Mouse (Mus musculus): ENCODE data around the gene Ckap5. TPM values are rescaled to one million over a fixed set of nuclear protein-coding genes. Genes with fewer than 3 reads are reported as not detected.
"Not testable (repeated sequence)": the region's sequence is repeated elsewhere in the genome, so short reads cannot be mapped to it uniquely, and the experiment has no call there.

Ckap5 gene
- total and polyA plus RNA-seq, 2 experiments from 2014 or later, result 103 to 142 TPM

DNA sequence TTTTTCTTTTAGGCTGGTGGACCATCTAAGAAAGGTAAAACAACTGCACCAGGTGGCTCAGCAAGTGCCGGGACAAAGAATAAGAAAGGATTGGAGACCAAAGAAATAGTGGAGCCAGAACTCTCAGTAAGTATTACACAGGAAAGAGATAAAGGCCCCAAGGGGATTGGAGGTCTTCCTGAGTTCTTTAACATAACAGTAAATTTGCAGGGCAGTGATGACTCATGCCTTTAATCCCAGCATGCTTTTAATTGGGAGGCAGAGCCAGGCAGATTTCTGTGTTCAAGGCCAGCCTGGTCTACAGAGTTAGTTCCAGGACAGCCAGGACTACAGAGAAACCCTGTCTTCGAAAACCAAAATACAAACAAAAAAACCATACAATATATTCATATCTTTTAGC lies 41.6 kb downstream of the Ckap5 start:
- no peak for ATAC-seq
- TF ChIP-seq CTCF (IDR thresholded peaks at IDR 0.05; ENCODE audit: low read depth), result no peak

DNA sequence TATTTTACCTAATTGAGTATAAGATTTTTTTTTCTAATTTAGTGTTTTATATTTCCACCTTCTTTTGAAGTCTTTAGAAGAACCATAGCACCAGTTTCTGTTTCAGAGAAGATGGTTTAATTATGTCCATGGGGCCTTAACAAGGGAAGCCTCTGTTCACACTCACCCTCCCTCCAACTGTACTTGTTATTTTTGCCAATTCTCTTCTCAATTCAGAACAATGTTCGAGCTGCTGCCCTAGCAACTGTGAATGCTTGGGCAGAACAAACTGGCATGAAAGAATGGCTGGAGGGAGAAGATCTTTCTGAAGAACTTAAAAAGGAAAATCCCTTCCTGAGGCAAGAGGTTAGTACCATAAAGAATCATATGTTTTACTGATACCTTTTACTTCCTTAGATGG lies 54.3 kb downstream of the Ckap5 start:
- H3K36me3 ChIP-seq (ENCODE audit: insufficient read depth), result peaks cover 51% of the 10 kb centered on the region
- DNase-seq, result peak; percentile 38

More for the DNA sequence above, 41.6 kb downstream of the Ckap5 start:
- Histone ChIP-seq H3K27me3 (ENCODE audit: insufficient read depth, low read length) (no peaks in the 10 kb centered on the region), H3K4me1 (ENCODE audit: insufficient read depth) (no peaks in the 10 kb centered on the region), H3K27ac (ENCODE audit: low read depth, low read length) (no peak overlapping the region), H3K9ac (no peak overlapping the region), H3K4me2 (ENCODE audit: low read depth) (no peak overlapping the region), H3K4me3 (ENCODE audit: low read depth, low read length) (no peak overlapping the region), H3K9me3 (ENCODE audit: low read length) (no peaks in the 10 kb centered on the region), H3K36me3 (ENCODE audit: insufficient read depth) (peaks cover 70% of the 10 kb centered on the region)
- no peak for DNase-seq
- WGBS, result 93% methylated on average over 2 of the region's 2 CpGs

DNA sequence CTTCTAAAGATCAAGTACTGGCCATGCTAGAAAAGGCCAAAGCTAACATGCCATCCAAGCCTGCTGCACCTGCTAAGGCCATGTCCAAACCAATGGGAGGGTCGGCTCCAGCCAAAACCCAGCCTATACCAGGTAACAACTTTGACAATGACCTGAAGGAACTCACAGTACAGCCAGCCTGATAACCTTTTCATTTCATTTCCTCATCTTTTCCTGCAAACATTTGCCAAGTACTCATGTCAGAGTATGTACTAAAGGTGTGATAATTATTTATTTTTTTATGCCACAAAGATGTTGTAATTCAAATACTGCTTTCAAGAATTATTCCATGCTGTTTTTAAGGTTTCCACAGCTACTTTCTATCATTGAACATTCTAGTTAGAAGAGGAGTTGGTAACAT lies 59.7 kb downstream of the Ckap5 start:
- no peak overlapping the region for H3K27ac ChIP-seq (ENCODE audit: low read depth, low read length)
- no peak overlapping the region for H3K9ac ChIP-seq
- H3K9me3 ChIP-seq (ENCODE audit: low read length), result no peaks in the 10 kb centered on the region
- peaks cover 42% of the 10 kb centered on the region for H3K36me3 ChIP-seq (ENCODE audit: insufficient read depth)
- ATAC-seq (no peak), DNase-seq (no peak)
- no peak for TF ChIP-seq CTCF (IDR thresholded peaks at IDR 0.05; ENCODE audit: low read depth)
- no peaks in the 10 kb centered on the region for H3K4me1 ChIP-seq (ENCODE audit: insufficient read depth)
- WGBS, result 91% methylated on average over 1 of the region's 1 CpGs
- H3K4me3 ChIP-seq (ENCODE audit: low read depth, low read length), result no peak overlapping the region
- H3K4me2 ChIP-seq (ENCODE audit: low read depth), result no peak overlapping the region
- H3K27me3 ChIP-seq (ENCODE audit: insufficient read depth, low read length), result no peaks in the 10 kb centered on the region

More for the DNA sequence above, 54.3 kb downstream of the Ckap5 start:
- no peaks in the 10 kb centered on the region for H3K27me3 ChIP-seq (ENCODE audit: insufficient read depth, low read length)
- ATAC-seq, result peak; percentile 74; the same call in 1 of the 2 replicates
- H3K27ac ChIP-seq (ENCODE audit: low read depth, low read length), result peak overlapping the region; percentile 48; the same call in 1 of the 2 replicates
- no peak overlapping the region for H3K4me3 ChIP-seq (ENCODE audit: low read depth, low read length)
- H3K9me3 ChIP-seq (ENCODE audit: low read length), result no peaks in the 10 kb centered on the region
- no peaks in the 10 kb centered on the region for H3K4me1 ChIP-seq (ENCODE audit: insufficient read depth)
- TF ChIP-seq CTCF (IDR thresholded peaks at IDR 0.05; ENCODE audit: low read depth), result no peak
- H3K4me2 ChIP-seq (ENCODE audit: low read depth), result no peak overlapping the region
- whole genome bisulfite sequencing, result 33% methylated on average over 1 of the region's 1 CpGs
- 0 out of 2 replicates have a peak overlapping the region, but pooled peaks have one; percentile 7 for H3K9ac ChIP-seq

DNA sequence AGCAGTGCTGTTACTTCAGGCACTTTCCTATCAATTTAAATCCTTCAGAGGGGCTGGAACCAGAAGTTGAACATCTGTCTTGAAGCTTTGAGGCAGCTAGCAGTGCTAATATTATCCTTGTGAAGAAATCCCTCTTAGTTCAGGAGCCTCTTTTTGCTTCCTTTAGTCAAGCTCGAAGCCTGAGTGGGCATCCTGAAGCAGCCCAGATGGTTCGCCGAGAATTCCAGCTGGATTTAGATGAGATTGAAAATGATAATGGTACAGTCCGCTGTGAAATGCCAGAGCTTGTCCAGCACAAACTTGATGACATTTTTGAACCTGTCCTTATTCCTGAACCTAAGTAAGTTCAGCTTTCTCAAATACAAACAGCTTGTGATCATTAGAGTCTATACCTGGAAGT lies 73.9 kb downstream of the Ckap5 start:
- Histone ChIP-seq H3K4me3 (ENCODE audit: low read depth, low read length) (no peak overlapping the region), H3K27ac (ENCODE audit: low read depth, low read length) (no peak overlapping the region), H3K27me3 (ENCODE audit: insufficient read depth, low read length) (no peaks in the 10 kb centered on the region), H3K4me2 (ENCODE audit: low read depth) (no peak overlapping the region), H3K36me3 (ENCODE audit: insufficient read depth) (peaks cover 70% of the 10 kb centered on the region), H3K9ac (no peak overlapping the region), H3K4me1 (ENCODE audit: insufficient read depth) (no peaks in the 10 kb centered on the region), H3K9me3 (ENCODE audit: low read length) (no peaks in the 10 kb centered on the region)
- TF ChIP-seq CTCF (IDR thresholded peaks at IDR 0.05; ENCODE audit: low read depth), result no peak
- DNase-seq, result no peak
- WGBS, result 94% methylated on average over 4 of the region's 4 CpGs
- no peak for ATAC-seq

- DNase-seq, result no peak
- ATAC-seq, result no peak
- H3K4me1 ChIP-seq (ENCODE audit: insufficient read depth), result no peaks in the 10 kb centered on the region
Observed at GRCm38 (mm10) chr2:91602389-91602788, 75.8 kb downstream of the Ckap5 start.

GRCm38 (mm10) chr2:91609370-91609769 lies 82.8 kb downstream of the Ckap5 start:
- not testable (repeated sequence) for ATAC-seq, DNase-seq
- peaks cover 39% of the 10 kb centered on the region for H3K36me3 ChIP-seq (ENCODE audit: insufficient read depth)

More at GRCm38 (mm10) chr2:91602389-91602788, 75.8 kb downstream of the Ckap5 start:
- Histone ChIP-seq H3K4me2 (ENCODE audit: low read depth) (no peak overlapping the region), H3K36me3 (ENCODE audit: insufficient read depth) (peaks cover 69% of the 10 kb centered on the region), H3K27ac (ENCODE audit: low read depth, low read length) (no peak overlapping the region), H3K9ac (no peak overlapping the region), H3K9me3 (ENCODE audit: low read length) (no peaks in the 10 kb centered on the region), H3K4me3 (ENCODE audit: low read depth, low read length) (no peak overlapping the region), H3K27me3 (ENCODE audit: insufficient read depth, low read length) (no peaks in the 10 kb centered on the region)
- peak; percentile 35 for TF ChIP-seq CTCF (IDR thresholded peaks at IDR 0.05; ENCODE audit: low read depth)
- WGBS, result 90% methylated on average over 4 of the region's 4 CpGs

GRCm38 (mm10) chr2:91622356-91622755 lies 95.8 kb downstream of the Ckap5 start:
- no peaks in the 10 kb centered on the region for H3K4me1 ChIP-seq (ENCODE audit: insufficient read depth)
- no peak overlapping the region for H3K9ac ChIP-seq
- no peak overlapping the region for H3K4me2 ChIP-seq (ENCODE audit: low read depth)
- no peak overlapping the region for H3K27ac ChIP-seq (ENCODE audit: low read depth, low read length)
- no peak for TF ChIP-seq CTCF (IDR thresholded peaks at IDR 0.05; ENCODE audit: low read depth)
- H3K36me3 ChIP-seq (ENCODE audit: insufficient read depth), result peaks cover 59% of the 10 kb centered on the region
- ATAC-seq, result no peak
- 92% methylated on average over 5 of the region's 5 CpGs for WGBS
- no peaks in the 10 kb centered on the region for H3K27me3 ChIP-seq (ENCODE audit: insufficient read depth, low read length)
- H3K4me3 ChIP-seq (ENCODE audit: low read depth, low read length), result no peak overlapping the region
- H3K9me3 ChIP-seq (ENCODE audit: low read length), result no peaks in the 10 kb centered on the region
- DNase-seq, result no peak

More at GRCm38 (mm10) chr2:91609370-91609769, 82.8 kb downstream of the Ckap5 start:
- H3K9me3 ChIP-seq (ENCODE audit: low read length); H3K27ac ChIP-seq (ENCODE audit: low read depth, low read length); H3K4me1 ChIP-seq (ENCODE audit: insufficient read depth); H3K9ac ChIP-seq; H3K27me3 ChIP-seq (ENCODE audit: insufficient read depth, low read length); H3K4me2 ChIP-seq (ENCODE audit: low read depth); H3K4me3 ChIP-seq (ENCODE audit: low read depth, low read length): not testable (repeated sequence)

GRCm38 (mm10) chr2:91623366-91623765 lies 96.8 kb downstream of the Ckap5 start:
- not testable (repeated sequence) for H3K27me3 ChIP-seq (ENCODE audit: insufficient read depth, low read length); DNase-seq; H3K4me3 ChIP-seq (ENCODE audit: low read depth, low read length); H3K9ac ChIP-seq; H3K4me1 ChIP-seq (ENCODE audit: insufficient read depth); H3K9me3 ChIP-seq (ENCODE audit: low read length); H3K27ac ChIP-seq (ENCODE audit: low read depth, low read length); H3K4me2 ChIP-seq (ENCODE audit: low read depth); ATAC-seq
- 89% methylated on average over 7 of the region's 7 CpGs for WGBS
- H3K36me3 ChIP-seq (ENCODE audit: insufficient read depth), result peaks cover 49% of the 10 kb centered on the region
